Mouse (Mus musculus): ENCODE measurements at regions not wholly inside any gene's neighbourhood (a gene's known extent, or its start where the extent isn't known, plus 50 kb on each side); places are given as distances from the start of the nearest gene placed in this dataset.

- DNase-seq (ENCODE audit: low spot score in 2 of 2), result no peak
Measured at GRCm38 (mm10) chr9:52323226-52323625, 154.9 kb upstream of the Zc3h12c start.

- DNase-seq (ENCODE audit: low spot score in 2 of 2), result no peak
Measured at GRCm38 (mm10) chr9:52301521-52301920, 133.1 kb upstream of the Zc3h12c start.

- peak in 1 of 2 experiments; percentile 68 for DNase-seq (ENCODE audit: low spot score in 2 of 2)
Measured at GRCm38 (mm10) chr9:52298329-52298728, 130.0 kb upstream of the Zc3h12c start.

- DNase-seq (ENCODE audit: low spot score in 2 of 2), result no peak
Measured at GRCm38 (mm10) chr9:52294699-52295098, 126.3 kb upstream of the Zc3h12c start.

GRCm38 (mm10) chr9:52289069-52289468 is 120.7 kb upstream of the Zc3h12c start:
- no peak for DNase-seq (ENCODE audit: low spot score in 2 of 2)

GRCm38 (mm10) chr9:52287761-52288275 is 119.4 kb upstream of the Zc3h12c start:
- no peak for DNase-seq (ENCODE audit: low spot score in 2 of 2)

- DNase-seq (ENCODE audit: low spot score in 2 of 2), result peak; percentile 57 to 73
Measured at GRCm38 (mm10) chr9:52287246-52287651, 118.9 kb upstream of the Zc3h12c start.

- DNase-seq (ENCODE audit: low spot score in 2 of 2), result no peak
Measured at GRCm38 (mm10) chr9:52286104-52286503, 117.7 kb upstream of the Zc3h12c start.

GRCm38 (mm10) chr9:52283558-52283957 is 115.2 kb upstream of the Zc3h12c start:
- DNase-seq (ENCODE audit: low spot score in 2 of 2), result no peak

GRCm38 (mm10) chr9:52280995-52281394 is 112.6 kb upstream of the Zc3h12c start:
- no peak for DNase-seq (ENCODE audit: low spot score in 2 of 2)

GRCm38 (mm10) chr9:52280556-52280955 is 112.2 kb upstream of the Zc3h12c start:
- no peak for DNase-seq (ENCODE audit: low spot score in 2 of 2)

- DNase-seq (ENCODE audit: low spot score in 2 of 2), result no peak
Measured at GRCm38 (mm10) chr9:52278701-52279023, 110.3 kb upstream of the Zc3h12c start.

- no peak for DNase-seq (ENCODE audit: low spot score in 2 of 2)
Measured at GRCm38 (mm10) chr9:52277954-52278700, 109.8 kb upstream of the Zc3h12c start.

GRCm38 (mm10) chr9:52273994-52274393 is 105.6 kb upstream of the Zc3h12c start:
- no peak for DNase-seq (ENCODE audit: low spot score in 2 of 2)

- DNase-seq (ENCODE audit: low spot score in 2 of 2), result no peak
Measured at GRCm38 (mm10) chr9:52272668-52273067, 104.3 kb upstream of the Zc3h12c start.

- DNase-seq (ENCODE audit: low spot score in 2 of 2), result no peak
Measured at GRCm38 (mm10) chr9:52271345-52272116, 103.2 kb upstream of the Zc3h12c start.

GRCm38 (mm10) chr9:52261538-52261937 is 93.2 kb upstream of the Zc3h12c start:
- no peak for DNase-seq (ENCODE audit: low spot score in 2 of 2)

GRCm38 (mm10) chr9:52259459-52259858 is 91.1 kb upstream of the Zc3h12c start:
- no peak for DNase-seq (ENCODE audit: low spot score in 2 of 2)

- no peak for DNase-seq (ENCODE audit: low spot score in 2 of 2)
Measured at GRCm38 (mm10) chr9:52255692-52256091, 87.3 kb upstream of the Zc3h12c start.

GRCm38 (mm10) chr9:52254475-52254874 is 86.1 kb upstream of the Zc3h12c start:
- DNase-seq (ENCODE audit: low spot score in 2 of 2), result no peak

- DNase-seq (ENCODE audit: low spot score in 2 of 2), result no peak
Measured at GRCm38 (mm10) chr9:52251455-52251854, 83.1 kb upstream of the Zc3h12c start.

GRCm38 (mm10) chr9:52246712-52247111 is 78.3 kb upstream of the Zc3h12c start:
- DNase-seq (ENCODE audit: low spot score in 2 of 2), result no peak
